Mouse (Mus musculus): ENCODE results near the gene Ubqln1. TPM values are rescaled to one million over a fixed set of nuclear protein-coding genes. Genes with fewer than 3 reads are reported as not detected.
"Not testable (repeated sequence)": the region's sequence is repeated elsewhere in the genome, so short reads cannot be mapped to it uniquely, and the experiment has no call there.

The Ubqln1 gene
- polyA plus RNA-seq, 1 experiment from 2014 or later = 128 TPM

DNA sequence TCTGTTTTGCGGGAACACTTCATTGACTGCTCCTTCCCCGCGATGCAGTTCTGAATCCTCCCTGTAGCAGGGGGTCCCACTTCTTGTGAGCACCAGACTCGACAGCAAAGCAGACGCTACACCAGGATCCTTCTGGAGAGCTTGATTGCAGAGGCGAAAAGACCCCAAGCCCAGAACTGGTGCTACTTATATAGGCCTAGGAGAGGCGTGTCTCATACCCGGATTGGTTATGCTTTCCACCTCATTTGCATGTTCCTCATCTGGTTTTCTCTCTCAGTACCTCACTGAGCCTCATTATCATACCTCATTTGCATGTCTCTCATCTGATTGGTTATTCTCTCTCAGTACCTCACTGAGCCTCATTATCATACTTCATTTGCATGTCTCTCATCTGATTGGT is 68.8 kb downstream of the Ubqln1 start:
- not testable (repeated sequence) for H3K4me3 ChIP-seq; H3K27me3 ChIP-seq (ENCODE audit: low read depth, poor library complexity, severe bottlenecking); DNase-seq (ENCODE audit: low spot score); H3K27ac ChIP-seq (replicated peaks); H3K36me3 ChIP-seq; H3K9me3 ChIP-seq (replicated peaks)
- WGBS = 95% methylated on average over 8 of the region's 8 CpGs
- peaks cover 14% of the 10 kb centered on the region; the same call in 1 of the 2 replicates for H3K4me1 ChIP-seq

DNA sequence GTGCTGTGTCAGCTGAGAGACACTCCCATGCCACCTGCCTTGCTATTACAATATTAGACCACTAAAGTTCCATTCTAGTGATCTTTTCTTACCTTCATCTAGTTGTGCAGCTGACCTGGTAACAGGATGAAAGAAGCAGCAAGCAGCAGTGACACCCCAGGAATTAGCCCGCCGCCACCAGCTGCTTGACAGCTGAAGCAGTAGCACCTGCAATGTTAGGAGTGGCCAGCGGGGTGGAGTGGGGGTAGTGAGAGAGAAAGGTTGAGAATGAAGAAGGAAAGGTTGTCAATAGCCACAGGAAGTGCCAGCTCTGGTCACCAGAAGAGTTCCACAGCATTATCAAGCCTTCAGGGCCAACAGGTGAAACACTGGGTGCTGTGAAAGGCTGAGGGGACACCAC is 83.8 kb downstream of the Ubqln1 start:
- Histone ChIP-seq H3K4me1 (peaks cover 12% of the 10 kb centered on the region), H3K9me3 (replicated peaks) (no peaks in the 10 kb centered on the region; the same call in 1 of the 2 replicates), H3K36me3 (peaks cover 8% of the 10 kb centered on the region), H3K4me3 (no peak overlapping the region), H3K27me3 (ENCODE audit: low read depth, poor library complexity, severe bottlenecking) (no peaks in the 10 kb centered on the region), H3K27ac (replicated peaks) (no peak overlapping the region)
- WGBS = 54% methylated on average over 3 of the region's 3 CpGs
- no peak for DNase-seq (ENCODE audit: low spot score)

DNA sequence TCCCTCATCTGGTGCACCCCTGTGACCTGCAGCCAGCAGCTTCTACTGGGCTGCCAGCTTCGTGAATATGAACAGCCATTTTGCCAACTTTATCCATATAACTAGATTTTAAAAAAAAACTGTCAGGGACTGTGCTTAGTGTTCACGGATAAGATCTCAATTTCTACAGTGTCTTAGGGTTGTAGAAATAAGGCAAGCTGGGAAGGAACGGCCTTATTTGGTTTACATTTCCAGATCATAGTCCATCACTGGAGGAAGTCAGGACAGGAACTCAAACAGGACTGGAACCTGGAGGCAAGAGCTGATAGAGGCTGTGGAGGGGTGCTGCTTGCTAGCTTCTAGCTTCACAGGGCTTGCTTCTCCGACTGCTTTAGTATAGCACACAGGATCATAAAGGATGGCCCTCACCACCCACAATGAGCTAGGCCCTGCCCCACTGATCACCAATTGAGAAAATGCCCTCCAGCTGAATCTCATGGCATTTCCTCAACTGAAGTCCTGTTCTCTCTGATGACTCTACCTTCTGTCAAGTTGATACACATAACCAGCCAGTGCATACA is 85.7 kb downstream of the Ubqln1 start:
- H3K27ac ChIP-seq (replicated peaks) = peak overlapping the region; percentile 100
- no peaks in the 10 kb centered on the region for H3K27me3 ChIP-seq (ENCODE audit: low read depth, poor library complexity, severe bottlenecking)
- peaks cover 25% of the 10 kb centered on the region for H3K36me3 ChIP-seq
- DNase-seq (ENCODE audit: low spot score) = no peak
- H3K4me3 ChIP-seq = peak overlapping the region; percentile 97
- H3K4me1 ChIP-seq = peaks cover 25% of the 10 kb centered on the region
- whole genome bisulfite sequencing = 47% methylated on average over 4 of the region's 4 CpGs
- H3K9me3 ChIP-seq (replicated peaks) = no peaks in the 10 kb centered on the region

DNA sequence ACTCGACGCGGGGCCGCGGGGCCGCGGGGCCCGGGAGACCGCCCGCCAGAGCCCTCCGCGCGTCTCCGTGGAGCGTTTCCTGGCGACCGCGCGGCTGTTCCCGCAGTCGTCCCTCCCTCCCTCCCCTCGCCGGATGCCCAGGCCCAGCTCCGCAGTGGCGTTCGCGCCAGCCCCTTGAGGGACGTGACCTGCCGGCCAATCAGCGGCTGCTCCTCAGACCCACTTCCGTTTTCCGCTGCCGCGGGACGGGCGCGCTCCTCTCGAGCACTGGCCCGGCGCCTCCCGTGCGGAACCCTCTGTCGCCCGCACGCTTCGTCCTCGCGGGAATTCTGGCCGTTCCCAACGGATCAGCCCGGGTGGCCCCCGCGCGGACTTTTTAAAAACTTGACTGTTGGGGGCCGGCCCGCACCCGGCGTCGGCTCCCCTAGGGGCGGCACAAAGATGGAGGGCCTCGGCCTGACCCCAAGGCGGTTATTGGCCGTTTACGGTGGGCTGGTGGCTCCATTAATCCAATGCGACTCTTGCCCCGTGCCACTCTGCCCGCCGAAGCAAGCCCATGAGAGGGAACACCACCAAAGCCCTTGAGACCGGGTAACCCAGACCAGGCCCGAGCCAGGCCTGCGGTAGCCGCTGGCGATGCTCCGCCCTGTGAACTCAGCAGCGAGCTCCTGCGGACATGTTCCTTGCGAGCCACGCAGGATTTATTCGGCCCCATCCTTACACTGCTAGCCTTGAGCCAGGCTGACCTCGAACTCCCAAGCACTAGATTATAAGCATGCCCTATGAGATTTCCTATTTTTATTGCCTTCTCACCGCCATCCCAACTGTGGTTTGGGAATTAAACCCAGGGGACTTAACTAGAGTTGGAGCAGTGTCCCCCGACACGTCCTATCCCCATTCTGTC is 86.4 kb downstream of the Ubqln1 start:
- Histone ChIP-seq H3K36me3 (peaks cover 25% of the 10 kb centered on the region), H3K27me3 (ENCODE audit: low read depth, poor library complexity, severe bottlenecking) (no peaks in the 10 kb centered on the region), H3K27ac (replicated peaks) (peak overlapping the region; percentile 100), H3K4me1 (peaks cover 33% of the 10 kb centered on the region), H3K9me3 (replicated peaks) (no peaks in the 10 kb centered on the region), H3K4me3 (peak overlapping the region; percentile 97)
- peak; percentile 98 for DNase-seq (ENCODE audit: low spot score)
- under 1% methylated on average over 83 of the region's 83 CpGs for WGBS

DNA sequence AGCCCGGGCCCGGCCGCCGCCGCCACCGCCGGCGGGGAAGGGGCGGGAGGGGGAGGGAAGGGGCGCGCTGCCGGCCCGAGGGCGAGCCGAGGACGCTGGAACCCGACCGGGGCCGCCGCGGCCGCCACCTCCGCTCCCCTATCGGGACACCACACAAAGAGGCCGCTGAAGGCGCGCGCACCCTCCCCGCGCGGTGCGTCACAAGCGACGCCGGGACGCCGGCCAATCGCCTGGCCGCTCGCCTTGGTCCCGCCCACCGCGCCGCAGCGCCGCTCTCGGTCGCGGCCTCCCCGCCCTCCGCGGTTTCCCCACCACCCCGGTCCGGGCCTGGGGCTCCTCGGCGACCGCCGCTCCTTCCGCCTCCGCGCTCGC is 87.1 kb downstream of the Ubqln1 start, which contains the start of gene Hnrnpa0:
TSS of gene Hnrnpa0 (minus strand) at position 161 of the 372 bp plus-strand sequence.
- no peaks in the 10 kb centered on the region for H3K9me3 ChIP-seq (replicated peaks)
- H3K27ac ChIP-seq (replicated peaks) = peak within 1 kb of the TSS; percentile 100
- H3K36me3 ChIP-seq = peaks cover 25% of the 10 kb centered on the region
- under 1% methylated on average over 59 of the region's 62 CpGs for WGBS
- H3K4me3 ChIP-seq = peak within 1 kb of the TSS; percentile 97
- H3K27me3 ChIP-seq (ENCODE audit: low read depth, poor library complexity, severe bottlenecking) = no peaks in the 10 kb centered on the region
- H3K4me1 ChIP-seq = peaks cover 37% of the 10 kb centered on the region
- peak; percentile 96 for DNase-seq (ENCODE audit: low spot score)

GRCm38 (mm10) chr13:58127766-58128361 is 87.6 kb downstream of the Ubqln1 start:
- peak overlapping the region; percentile 100 for H3K27ac ChIP-seq (replicated peaks)
- H3K4me1 ChIP-seq = peaks cover 37% of the 10 kb centered on the region
- H3K9me3 ChIP-seq (replicated peaks) = no peaks in the 10 kb centered on the region
- peak; percentile 69 for DNase-seq (ENCODE audit: low spot score)
- H3K36me3 ChIP-seq = peaks cover 25% of the 10 kb centered on the region
- no peaks in the 10 kb centered on the region for H3K27me3 ChIP-seq (ENCODE audit: low read depth, poor library complexity, severe bottlenecking)
- peak overlapping the region; percentile 97 for H3K4me3 ChIP-seq
- under 1% methylated on average over 72 of the region's 81 CpGs for WGBS

DNA sequence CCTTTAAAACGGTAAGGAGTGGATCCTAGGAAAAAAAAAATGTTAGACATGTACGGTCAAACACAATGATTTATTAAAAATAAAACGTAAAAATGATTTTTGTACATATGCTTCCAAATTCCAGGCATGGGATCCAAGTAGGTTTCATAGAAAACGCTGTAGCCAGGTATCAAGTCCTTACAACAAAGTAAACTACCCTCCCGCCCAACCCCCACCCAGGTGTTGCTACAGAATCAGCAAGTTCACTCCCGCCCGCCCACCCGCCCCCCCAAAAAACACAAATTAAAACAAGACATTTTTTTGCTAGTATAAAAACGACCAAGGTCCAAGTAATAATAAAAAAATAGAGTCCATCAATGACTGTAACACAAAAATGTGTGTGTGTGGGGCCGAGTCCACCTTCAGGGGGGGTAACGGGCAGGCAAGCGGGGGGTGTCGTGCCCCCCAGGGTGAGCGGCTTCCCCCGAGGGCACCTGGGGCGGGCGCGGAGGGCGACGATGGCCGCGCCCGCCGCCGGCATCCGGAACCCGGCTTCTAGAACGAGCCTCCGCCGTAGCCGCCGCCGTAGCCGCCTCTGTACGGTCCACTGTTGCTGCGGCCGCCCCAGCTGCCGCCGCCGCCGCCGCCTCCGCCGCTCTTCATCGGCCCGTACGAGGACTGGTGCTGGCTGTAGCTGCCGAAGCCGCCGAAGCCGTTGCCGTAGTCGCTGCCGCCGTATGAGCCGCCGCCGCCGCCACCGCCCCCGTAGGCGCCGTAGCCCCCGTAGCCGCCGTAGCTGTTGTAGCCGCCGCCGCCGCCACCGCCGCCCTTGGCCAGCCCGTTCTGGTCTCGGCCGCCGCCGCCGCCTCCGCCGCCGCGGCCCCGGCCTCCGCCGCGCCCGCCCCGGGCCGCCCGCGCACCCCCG is 88.3 kb downstream of the Ubqln1 start:
- Histone ChIP-seq H3K9me3 (replicated peaks) (no peaks in the 10 kb centered on the region), H3K4me1 (peaks cover 37% of the 10 kb centered on the region), H3K27ac (replicated peaks) (peak overlapping the region; percentile 100), H3K36me3 (peaks cover 25% of the 10 kb centered on the region), H3K27me3 (ENCODE audit: low read depth, poor library complexity, severe bottlenecking) (no peaks in the 10 kb centered on the region), H3K4me3 (peak overlapping the region; percentile 97)
- DNase-seq (ENCODE audit: low spot score) = no peak
- under 1% methylated on average over 89 of the region's 92 CpGs for WGBS

Other genes starting within 250 kb of the Ubqln1 start
- gene Klhl3, start 102.1 kb downstream of the Ubqln1 start, polyA plus RNA-seq (2016; fragmentation: Nextera tagmentation; extraction: Ambion mirVana) = 2.1 and 2.9 TPM in 2 replicates
- gene Hnrnpa0, start 87.1 kb downstream of the Ubqln1 start, polyA plus RNA-seq (2016; fragmentation: Nextera tagmentation; extraction: Ambion mirVana) = 48.9 and 56.6 TPM in 2 replicates
- 56.1 and 62.9 TPM in 2 replicates for gene Idnk, start 58.0 kb downstream of the Ubqln1 start, polyA plus RNA-seq (2016; fragmentation: Nextera tagmentation; extraction: Ambion mirVana)
- 27.4 and 28.1 TPM in 2 replicates for gene Gkap1, start 60.0 kb upstream of the Ubqln1 start, polyA plus RNA-seq (2016; fragmentation: Nextera tagmentation; extraction: Ambion mirVana)
- 0.78 and 0.98 TPM in 2 replicates for gene Kif27, start 143.5 kb upstream of the Ubqln1 start, polyA plus RNA-seq (2016; fragmentation: Nextera tagmentation; extraction: Ambion mirVana)
- 29.1 and 30.1 TPM in 2 replicates for gene 2210016F16Rik, start 169.6 kb upstream of the Ubqln1 start, polyA plus RNA-seq (2016; fragmentation: Nextera tagmentation; extraction: Ambion mirVana)
- 27.4 and 31.2 TPM in 2 replicates for gene Rmi1, start 186.6 kb upstream of the Ubqln1 start, polyA plus RNA-seq (2016; fragmentation: Nextera tagmentation; extraction: Ambion mirVana)
- gene Hnrnpk, start 187.7 kb upstream of the Ubqln1 start, polyA plus RNA-seq (2016; fragmentation: Nextera tagmentation; extraction: Ambion mirVana) = 2,221 and 2,293 TPM in 2 replicates